Mouse (Mus musculus): ENCODE data around the gene 1810010H24Rik. TPM values are rescaled to one million over a fixed set of nuclear protein-coding genes. Genes with fewer than 3 reads are reported as not detected.
"Not testable (repeated sequence)": the region's sequence is repeated elsewhere in the genome, so short reads cannot be mapped to it uniquely, and the experiment has no call there.

1810010H24Rik gene
- polyA plus RNA-seq, 1 experiment from 2014 or later, result 5.6 TPM

- not testable (repeated sequence) for H3K4me2 ChIP-seq (replicated peaks); H3K27me3 ChIP-seq; H3K36me3 ChIP-seq; H3K27ac ChIP-seq; H3K4me3 ChIP-seq (replicated peaks); H3K9me3 ChIP-seq; H3K4me1 ChIP-seq (replicated peaks); ATAC-seq; H3K9ac ChIP-seq (replicated peaks)
- WGBS, result 75% methylated on average over 11 of the region's 11 CpGs
These were observed 9.8 kb upstream of the 1810010H24Rik start for GRCm38 (mm10) chr11:107015535-107016187.

GRCm38 (mm10) chr11:107016893-107017292, 8.6 kb upstream of the 1810010H24Rik start:
- Histone ChIP-seq H3K9me3 (no peaks in the 10 kb centered on the region), H3K27me3 (no peaks in the 10 kb centered on the region), H3K4me2 (replicated peaks) (no peak overlapping the region), H3K9ac (replicated peaks) (no peak overlapping the region), H3K36me3 (no peaks in the 10 kb centered on the region), H3K4me3 (replicated peaks) (no peak overlapping the region), H3K27ac (no peak overlapping the region), H3K4me1 (replicated peaks) (peaks cover 2% of the 10 kb centered on the region)
- no peak for ATAC-seq
- WGBS, result 79% methylated on average over 1 of the region's 1 CpGs

- Histone ChIP-seq H3K4me3 (replicated peaks) (no peak overlapping the region), H3K36me3 (no peaks in the 10 kb centered on the region), H3K27me3 (no peaks in the 10 kb centered on the region), H3K9me3 (no peaks in the 10 kb centered on the region), H3K4me1 (replicated peaks) (no peaks in the 10 kb centered on the region; the same call in 1 of the 2 replicates), H3K27ac (no peak overlapping the region), H3K9ac (replicated peaks) (no peak overlapping the region), H3K4me2 (replicated peaks) (no peak overlapping the region)
- 63% methylated on average over 6 of the region's 6 CpGs for WGBS
- ATAC-seq, result no peak
These were observed 8.1 kb upstream of the 1810010H24Rik start for GRCm38 (mm10) chr11:107017339-107017886.

GRCm38 (mm10) chr11:107018606-107019005, 6.9 kb upstream of the 1810010H24Rik start:
- 34% methylated on average over 8 of the region's 8 CpGs for WGBS
- no peak overlapping the region for H3K9ac ChIP-seq (replicated peaks)
- H3K4me3 ChIP-seq (replicated peaks), result no peak overlapping the region
- 0 out of 2 replicates have a peak, but pooled peaks cover 2% of the 10 kb centered on the region for H3K27me3 ChIP-seq
- no peaks in the 10 kb centered on the region for H3K36me3 ChIP-seq
- H3K9me3 ChIP-seq, result no peaks in the 10 kb centered on the region
- H3K4me2 ChIP-seq (replicated peaks), result no peak overlapping the region
- H3K27ac ChIP-seq, result no peak overlapping the region
- H3K4me1 ChIP-seq (replicated peaks), result no peaks in the 10 kb centered on the region; the same call in 1 of the 2 replicates
- no peak for ATAC-seq

GRCm38 (mm10) chr11:107019318-107019717, 6.2 kb upstream of the 1810010H24Rik start:
- Histone ChIP-seq H3K27ac (no peak overlapping the region), H3K4me3 (replicated peaks) (no peak overlapping the region), H3K4me1 (replicated peaks) (peaks cover 1% of the 10 kb centered on the region), H3K9ac (replicated peaks) (no peak overlapping the region), H3K9me3 (no peaks in the 10 kb centered on the region), H3K36me3 (no peaks in the 10 kb centered on the region), H3K4me2 (replicated peaks) (no peak overlapping the region), H3K27me3 (0 out of 2 replicates have a peak, but pooled peaks cover 2% of the 10 kb centered on the region)
- WGBS, result 45% methylated on average over 4 of the region's 4 CpGs
- ATAC-seq, result no peak

- 90% methylated on average over 5 of the region's 5 CpGs for WGBS
These were observed 5.8 kb upstream of the 1810010H24Rik start for GRCm38 (mm10) chr11:107019722-107020121.

GRCm38 (mm10) chr11:107022050-107022683, 3.3 kb upstream of the 1810010H24Rik start:
- WGBS, result 88% methylated on average over 13 of the region's 13 CpGs
- H3K9me3 ChIP-seq, result no peaks in the 10 kb centered on the region
- ATAC-seq, result no peak
- no peaks in the 10 kb centered on the region for H3K36me3 ChIP-seq
- peaks cover 30% of the 10 kb centered on the region for H3K4me1 ChIP-seq (replicated peaks)
- no peak overlapping the region for H3K4me3 ChIP-seq (replicated peaks)
- H3K27me3 ChIP-seq, result 0 out of 2 replicates have a peak, but pooled peaks cover 2% of the 10 kb centered on the region
- no peak overlapping the region for H3K27ac ChIP-seq
- H3K4me2 ChIP-seq (replicated peaks), result no peak overlapping the region
- no peak overlapping the region for H3K9ac ChIP-seq (replicated peaks)

More at GRCm38 (mm10) chr11:107019722-107020121, 5.8 kb upstream of the 1810010H24Rik start:
- not testable (repeated sequence) for H3K4me2 ChIP-seq (replicated peaks); ATAC-seq; H3K9me3 ChIP-seq; H3K27ac ChIP-seq; H3K4me3 ChIP-seq (replicated peaks); H3K9ac ChIP-seq (replicated peaks); H3K27me3 ChIP-seq; H3K4me1 ChIP-seq (replicated peaks); H3K36me3 ChIP-seq

GRCm38 (mm10) chr11:107024406-107024805, 1.1 kb upstream of the 1810010H24Rik start:
- no peak overlapping the region for H3K27ac ChIP-seq
- H3K27me3 ChIP-seq, result 0 out of 2 replicates have a peak, but pooled peaks cover 2% of the 10 kb centered on the region
- 67% methylated on average over 4 of the region's 4 CpGs for WGBS
- ATAC-seq, result no peak
- H3K9ac ChIP-seq (replicated peaks), result no peak overlapping the region
- peaks cover 39% of the 10 kb centered on the region for H3K4me1 ChIP-seq (replicated peaks)
- no peaks in the 10 kb centered on the region for H3K36me3 ChIP-seq
- peak overlapping the region; percentile 74 for H3K4me2 ChIP-seq (replicated peaks)
- H3K4me3 ChIP-seq (replicated peaks), result peak overlapping the region; percentile 53; the same call in 1 of the 2 replicates
- H3K9me3 ChIP-seq, result no peaks in the 10 kb centered on the region

GRCm38 (mm10) chr11:107026554-107027430, 1.3 kb downstream of the 1810010H24Rik start:
- Histone ChIP-seq H3K4me1 (replicated peaks) (peaks cover 42% of the 10 kb centered on the region), H3K36me3 (no peaks in the 10 kb centered on the region), H3K9me3 (no peaks in the 10 kb centered on the region), H3K4me3 (replicated peaks) (peak overlapping the region; percentile 63), H3K4me2 (replicated peaks) (peak overlapping the region; percentile 74), H3K27me3 (0 out of 2 replicates have a peak, but pooled peaks cover 2% of the 10 kb centered on the region), H3K9ac (replicated peaks) (peak overlapping the region; percentile 76; the same call in 1 of the 2 replicates), H3K27ac (no peak overlapping the region)
- 12% methylated on average over 12 of the region's 12 CpGs for WGBS
- ATAC-seq, result no peak

GRCm38 (mm10) chr11:107027431-107028274, 2.2 kb downstream of the 1810010H24Rik start:
- Histone ChIP-seq H3K9me3 (no peaks in the 10 kb centered on the region), H3K4me1 (replicated peaks) (peaks cover 51% of the 10 kb centered on the region), H3K36me3 (no peaks in the 10 kb centered on the region), H3K27me3 (0 out of 2 replicates have a peak, but pooled peaks cover 2% of the 10 kb centered on the region), H3K4me2 (replicated peaks) (peak overlapping the region; percentile 74), H3K4me3 (replicated peaks) (peak overlapping the region; percentile 63), H3K27ac (peak overlapping the region; percentile 74), H3K9ac (replicated peaks) (peak overlapping the region; percentile 75)
- WGBS, result 2% methylated on average over 87 of the region's 107 CpGs
- peak; percentile 93 for ATAC-seq

GRCm38 (mm10) chr11:107028275-107028618, 2.8 kb downstream of the 1810010H24Rik start:
- WGBS, result 5% methylated on average over 29 of the region's 29 CpGs
- peak; percentile 69 for ATAC-seq
- H3K4me3 ChIP-seq (replicated peaks), result peak overlapping the region; percentile 63
- peak overlapping the region; percentile 75 for H3K9ac ChIP-seq (replicated peaks)
- peak overlapping the region; percentile 74 for H3K4me2 ChIP-seq (replicated peaks)
- H3K27me3 ChIP-seq, result no peaks in the 10 kb centered on the region
- H3K4me1 ChIP-seq (replicated peaks), result peaks cover 51% of the 10 kb centered on the region
- peak overlapping the region; percentile 74 for H3K27ac ChIP-seq
- no peaks in the 10 kb centered on the region for H3K9me3 ChIP-seq
- no peaks in the 10 kb centered on the region for H3K36me3 ChIP-seq

All from midbrain, embryonic 13.5 days (tissue).